Mouse (Mus musculus): ENCODE measurements around the gene Pcsk6.

Pcsk6 gene

DNA sequence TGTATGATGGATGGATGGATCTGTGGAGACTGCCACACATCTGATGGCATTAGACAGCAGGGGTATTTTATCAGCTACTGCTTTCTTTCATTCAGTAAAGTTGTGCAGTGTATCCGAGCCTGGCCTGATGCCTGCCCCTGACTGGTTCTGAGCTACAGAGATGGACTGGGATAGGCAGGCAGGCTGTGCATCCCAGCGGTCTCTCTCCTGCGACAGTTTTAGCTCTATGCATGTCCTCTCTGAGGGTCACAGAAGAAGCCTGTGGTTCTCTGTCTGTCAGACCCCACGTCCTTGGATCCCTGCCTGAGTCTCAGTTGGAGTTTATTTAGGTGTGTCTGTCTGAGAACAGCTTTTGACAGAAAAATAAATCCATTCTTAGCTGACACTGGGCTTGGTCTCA is 16.7 kb downstream of the Pcsk6 start:
- in situ Hi-C loops (cut with MboI; ENCODE audit: low pct_unique_long_range_greater_than_20kb in 1 of 2, low sequenced_read_pairs in 2 of 2, unreplicated experiment in 1 of 2): no loop called here

DNA sequence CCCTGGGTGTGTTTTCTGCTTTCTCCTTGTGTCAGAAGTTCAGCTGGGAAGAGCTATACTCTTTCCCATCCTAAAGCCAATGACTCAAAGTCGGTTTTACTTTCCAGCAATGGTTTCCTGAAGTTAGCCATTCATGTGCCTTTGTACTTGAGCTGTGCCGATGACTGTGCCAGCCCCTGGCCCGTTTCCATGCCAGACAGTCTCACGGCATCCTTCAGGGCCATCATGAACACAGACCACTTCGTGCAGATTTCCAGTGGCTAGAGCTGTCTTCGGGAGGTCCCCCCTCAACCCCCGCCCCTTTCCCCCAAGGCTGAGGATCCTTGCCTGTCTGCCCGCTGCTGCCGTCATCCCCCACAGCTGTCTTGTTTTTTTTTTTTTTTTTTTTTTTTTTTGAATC is 17.8 kb downstream of the Pcsk6 start:
- in situ Hi-C loops (cut with MboI; ENCODE audit: low pct_unique_long_range_greater_than_20kb in 1 of 2, low sequenced_read_pairs in 2 of 2, unreplicated experiment in 1 of 2): no loop called here

DNA sequence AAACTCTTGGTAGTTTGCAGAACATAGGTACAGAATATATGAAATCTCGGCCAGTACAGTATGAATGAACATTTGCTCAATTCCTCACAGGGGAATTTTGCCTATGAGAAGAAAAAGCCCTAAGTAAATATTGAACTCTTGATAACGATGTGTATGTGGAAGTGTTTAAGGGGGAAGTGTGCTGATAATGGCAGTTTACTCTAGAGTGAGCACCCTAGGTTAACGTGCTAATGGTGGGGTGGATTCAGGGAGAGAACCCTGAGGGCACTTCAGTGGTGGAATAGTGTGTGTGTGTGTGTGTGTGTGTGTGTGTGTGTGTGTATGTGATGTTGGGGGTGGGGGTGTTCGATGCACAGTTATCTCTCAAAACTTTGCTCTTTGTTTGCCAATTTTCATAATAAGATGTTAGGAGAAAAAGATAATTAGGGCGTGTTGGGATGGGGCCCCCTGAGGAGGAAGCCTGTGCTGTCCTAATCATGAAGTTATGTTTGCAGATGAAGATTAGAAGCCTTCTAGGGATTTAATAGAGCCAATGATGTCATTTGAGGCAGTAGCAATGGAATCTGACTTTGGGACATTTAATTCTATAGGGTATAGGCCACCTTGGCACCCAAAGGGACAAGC is 19.2 kb downstream of the Pcsk6 start:
- in situ Hi-C loops (cut with MboI; ENCODE audit: low pct_unique_long_range_greater_than_20kb in 1 of 2, low sequenced_read_pairs in 2 of 2, unreplicated experiment in 1 of 2): no loop called here

DNA sequence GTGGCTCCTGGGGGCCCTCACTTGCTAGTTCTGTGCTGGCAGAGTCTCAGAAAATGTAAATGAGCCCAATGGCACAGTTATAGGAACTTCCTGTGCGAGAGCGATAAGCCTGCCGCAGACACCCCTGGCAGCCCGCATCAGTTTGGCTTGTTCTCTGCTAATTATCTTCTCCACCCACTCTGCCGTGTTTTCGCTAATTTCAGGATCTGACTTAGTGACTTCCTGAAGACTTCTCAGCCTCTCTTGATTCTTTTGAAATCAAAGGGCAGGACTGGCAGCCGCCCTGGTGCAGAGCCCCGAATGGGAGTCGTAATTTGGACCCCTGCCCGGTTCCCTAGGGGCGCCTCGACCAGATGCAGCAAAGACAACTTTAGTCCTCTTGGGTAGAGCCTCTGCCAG is 19.8 kb downstream of the Pcsk6 start:
- in situ Hi-C loops (cut with MboI; ENCODE audit: low pct_unique_long_range_greater_than_20kb in 1 of 2, low sequenced_read_pairs in 2 of 2, unreplicated experiment in 1 of 2): no loop called here

DNA sequence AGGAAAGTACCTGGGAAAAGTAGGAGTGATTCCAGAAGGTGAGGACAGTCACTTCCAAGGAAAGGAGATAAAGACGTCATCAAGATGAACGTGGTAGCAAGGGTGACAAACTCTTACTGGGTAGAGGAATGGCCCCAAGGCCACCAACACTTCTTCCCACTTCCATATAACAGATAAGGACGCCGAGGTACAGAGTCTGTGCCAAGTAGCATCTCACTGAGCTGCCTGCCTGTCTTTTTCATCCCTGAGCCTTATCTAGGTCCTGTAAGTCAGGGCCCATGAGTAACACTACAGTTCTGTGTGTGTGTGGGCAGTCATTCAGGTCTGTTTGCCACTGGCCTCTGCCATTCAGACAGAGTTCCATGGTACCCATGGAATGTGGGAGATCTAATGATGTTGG is 23.4 kb downstream of the Pcsk6 start:
- in situ Hi-C loops (cut with MboI; ENCODE audit: low pct_unique_long_range_greater_than_20kb in 1 of 2, low sequenced_read_pairs in 2 of 2, unreplicated experiment in 1 of 2): no loop called here

DNA sequence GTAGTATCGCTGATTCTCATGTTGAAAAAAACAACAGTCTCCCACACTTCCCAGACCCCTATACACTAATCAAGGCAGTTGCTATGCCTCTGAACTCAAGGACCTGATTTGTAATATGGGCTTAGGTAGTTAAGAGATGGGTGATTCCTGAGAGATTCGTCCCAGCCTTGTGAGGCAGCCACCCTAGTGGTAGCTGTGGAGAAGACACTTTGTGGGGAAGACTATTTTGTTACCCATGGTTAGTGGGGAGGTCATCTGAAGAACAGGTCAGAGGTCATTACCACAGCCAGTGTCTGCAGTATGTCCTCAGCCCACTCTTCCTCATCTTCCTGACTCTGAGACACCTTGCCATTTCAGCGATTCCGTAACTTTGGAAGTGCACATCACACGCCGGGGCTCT is 24.3 kb downstream of the Pcsk6 start:
- in situ Hi-C loops (cut with MboI; ENCODE audit: low pct_unique_long_range_greater_than_20kb in 1 of 2, low sequenced_read_pairs in 2 of 2, unreplicated experiment in 1 of 2): no loop called here

DNA sequence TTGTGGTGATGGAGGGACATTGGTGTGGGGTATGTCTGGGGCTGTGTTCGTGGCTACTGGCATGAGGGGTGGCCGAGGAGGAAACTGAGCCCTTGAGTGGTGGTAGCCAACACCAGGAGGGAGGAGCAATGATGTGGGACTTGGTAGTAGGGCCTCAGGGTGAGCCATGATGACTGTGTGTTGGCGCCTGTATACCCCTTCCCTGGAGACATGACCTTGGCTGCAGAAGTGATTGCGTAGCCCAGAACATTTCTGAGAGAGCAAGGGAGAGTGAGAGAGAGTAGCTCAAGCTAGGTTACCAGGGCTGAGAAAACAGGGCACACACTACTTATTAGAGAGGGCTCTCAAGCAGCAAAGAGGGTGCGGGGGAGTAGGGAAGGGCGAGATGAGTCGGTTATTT is 30.3 kb downstream of the Pcsk6 start:
- in situ Hi-C loops (cut with MboI; ENCODE audit: low pct_unique_long_range_greater_than_20kb in 1 of 2, low sequenced_read_pairs in 2 of 2, unreplicated experiment in 1 of 2): no loop called here

DNA sequence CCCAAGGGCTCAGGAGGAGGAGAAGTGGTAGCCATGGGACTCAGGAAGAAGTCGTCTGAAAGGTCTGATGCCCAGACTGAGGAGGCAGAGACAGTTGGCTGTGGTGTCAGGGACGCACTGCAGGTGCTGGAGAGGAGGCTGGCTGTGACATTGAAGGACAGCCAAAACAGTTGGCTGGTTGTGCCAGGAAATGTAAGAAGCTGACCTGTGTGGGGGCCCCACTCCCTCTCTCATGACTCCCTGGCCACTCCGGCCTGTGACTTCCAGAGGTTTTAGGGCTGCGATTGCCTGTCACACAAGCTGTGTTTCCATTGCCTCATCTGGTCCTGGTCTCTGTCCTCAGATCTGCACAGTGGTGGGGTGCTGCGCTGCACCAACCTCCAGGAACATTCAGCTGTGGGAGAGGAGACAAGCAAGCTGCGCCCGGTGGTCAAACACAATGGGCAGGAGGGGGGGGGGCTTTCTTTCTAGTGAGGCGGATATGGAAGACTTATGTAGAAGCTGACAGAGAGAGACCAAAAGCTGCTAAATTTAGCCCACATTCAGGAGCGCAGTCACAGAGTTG is 30.8 kb downstream of the Pcsk6 start:
- in situ Hi-C loops (cut with MboI; ENCODE audit: low pct_unique_long_range_greater_than_20kb in 1 of 2, low sequenced_read_pairs in 2 of 2, unreplicated experiment in 1 of 2): no loop called here

DNA sequence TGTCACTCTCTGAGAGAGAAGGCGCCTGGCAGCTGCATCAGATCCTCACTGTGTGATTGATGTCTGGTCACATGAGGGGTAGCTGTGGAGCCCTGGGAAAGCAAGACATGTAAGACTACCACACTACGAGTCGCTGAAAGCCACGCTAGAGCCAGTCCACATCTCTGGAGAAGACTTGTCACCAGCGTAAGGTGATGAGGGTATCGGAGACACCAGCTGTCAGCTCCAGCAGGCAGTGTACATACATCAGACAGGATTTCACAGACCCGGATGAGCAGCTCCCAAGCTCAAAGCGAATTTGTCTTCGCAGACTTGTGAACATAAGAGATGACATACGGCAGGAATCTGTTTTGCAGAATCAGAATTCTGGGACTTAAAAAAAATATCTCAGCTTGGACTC is 32.0 kb downstream of the Pcsk6 start:
- in situ Hi-C loops (cut with MboI; ENCODE audit: low pct_unique_long_range_greater_than_20kb in 1 of 2, low sequenced_read_pairs in 2 of 2, unreplicated experiment in 1 of 2): no loop called here

DNA sequence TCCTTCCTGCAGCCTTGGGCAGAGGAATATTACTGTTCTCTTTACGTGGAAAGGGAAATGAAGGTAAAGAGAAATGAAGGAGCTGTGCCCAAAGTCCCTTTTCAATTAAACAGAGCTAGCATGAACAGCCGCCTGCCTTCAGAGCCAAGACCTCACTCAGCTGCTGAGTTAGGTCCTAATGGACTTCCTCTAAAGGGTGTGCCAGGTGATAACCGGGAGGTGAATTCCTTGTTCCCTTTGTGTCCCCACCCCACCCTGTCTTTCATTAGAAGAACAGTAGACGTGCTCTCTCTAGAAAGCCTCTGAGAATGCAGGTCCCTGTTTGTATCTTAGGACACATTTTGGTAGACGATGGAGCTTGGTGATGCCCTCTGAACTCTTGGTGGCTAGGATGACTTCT is 33.7 kb downstream of the Pcsk6 start:
- in situ Hi-C loops (cut with MboI; ENCODE audit: low pct_unique_long_range_greater_than_20kb in 1 of 2, low sequenced_read_pairs in 2 of 2, unreplicated experiment in 1 of 2): no loop called here

DNA sequence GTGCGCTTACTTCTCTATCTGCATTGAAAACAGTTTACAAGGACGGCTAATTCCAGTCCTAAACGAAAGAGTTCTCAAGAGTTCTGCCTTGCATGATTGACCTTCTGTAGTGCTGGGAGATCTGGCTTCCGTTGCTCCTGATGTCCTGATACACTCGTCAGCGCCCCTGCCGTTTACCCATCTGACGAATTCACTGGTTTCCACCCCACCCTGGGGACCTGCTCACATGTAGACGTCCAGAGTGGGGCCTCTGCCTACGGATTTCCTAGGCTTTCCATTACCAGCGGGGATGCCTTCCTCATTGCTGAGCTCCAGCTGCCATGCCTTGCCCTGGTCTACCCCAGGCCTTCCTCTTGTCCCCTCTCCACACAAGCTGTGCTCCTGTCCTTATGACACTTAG is 39.7 kb downstream of the Pcsk6 start:
- in situ Hi-C loops (cut with MboI; ENCODE audit: low pct_unique_long_range_greater_than_20kb in 1 of 2, low sequenced_read_pairs in 2 of 2, unreplicated experiment in 1 of 2): no loop called here

DNA sequence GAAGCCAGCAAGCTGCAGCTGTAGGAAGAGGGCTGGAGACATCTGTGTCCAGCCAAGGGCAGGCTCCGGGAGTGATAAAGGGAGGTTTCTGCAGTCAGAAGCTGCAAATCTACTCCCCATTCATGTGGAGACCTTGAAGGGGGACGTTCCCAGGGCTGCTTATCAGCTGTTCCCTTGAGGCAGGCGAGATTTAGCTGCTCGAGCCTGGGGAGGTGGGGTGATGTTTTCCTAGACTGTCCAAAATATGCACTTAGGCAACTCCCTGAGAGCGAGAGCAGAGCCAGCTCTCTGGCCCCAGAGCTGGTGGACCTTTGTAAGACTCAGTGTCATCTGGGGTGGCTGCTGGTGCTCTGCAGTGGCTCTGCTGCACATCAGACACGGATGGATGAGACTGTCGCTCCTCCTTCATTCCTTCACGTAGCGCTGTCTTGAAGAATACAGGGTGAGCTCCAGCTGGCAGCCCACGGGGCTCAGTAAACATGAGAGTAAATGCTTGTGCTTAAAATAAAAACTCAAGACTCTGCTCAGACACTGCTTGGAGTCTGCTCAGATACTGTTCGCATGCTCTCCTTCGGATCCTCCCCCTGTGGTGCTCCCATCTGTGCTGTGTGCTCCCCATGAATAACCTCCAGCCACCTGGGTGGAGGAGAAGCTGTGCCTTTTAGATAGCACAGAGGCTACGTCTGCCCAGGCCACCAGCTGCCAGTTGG is 41.1 kb downstream of the Pcsk6 start:
- in situ Hi-C loops (cut with MboI; ENCODE audit: low pct_unique_long_range_greater_than_20kb in 1 of 2, low sequenced_read_pairs in 2 of 2, unreplicated experiment in 1 of 2): no loop called here

DNA sequence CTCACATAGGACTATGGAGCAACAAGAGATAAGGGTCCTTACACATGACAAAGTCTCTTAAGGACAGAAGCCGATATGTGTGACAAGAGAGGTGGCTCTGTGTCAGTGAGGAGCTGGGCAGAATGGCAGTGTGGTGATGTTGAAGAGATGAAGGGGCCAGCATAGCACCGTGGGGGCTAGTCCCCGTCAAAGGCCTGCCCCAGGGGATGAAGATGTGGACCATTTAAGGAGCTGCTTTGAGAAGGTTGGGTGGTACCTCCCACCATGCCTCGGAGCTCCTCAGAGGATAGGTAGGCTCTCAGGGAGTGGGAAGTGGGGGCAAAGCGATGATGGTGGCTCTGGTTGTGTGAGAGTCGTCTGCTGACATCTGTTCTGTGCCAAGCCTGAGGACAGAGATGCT is 41.9 kb downstream of the Pcsk6 start:
- in situ Hi-C loops (cut with MboI; ENCODE audit: low pct_unique_long_range_greater_than_20kb in 1 of 2, low sequenced_read_pairs in 2 of 2, unreplicated experiment in 1 of 2): no loop called here

DNA sequence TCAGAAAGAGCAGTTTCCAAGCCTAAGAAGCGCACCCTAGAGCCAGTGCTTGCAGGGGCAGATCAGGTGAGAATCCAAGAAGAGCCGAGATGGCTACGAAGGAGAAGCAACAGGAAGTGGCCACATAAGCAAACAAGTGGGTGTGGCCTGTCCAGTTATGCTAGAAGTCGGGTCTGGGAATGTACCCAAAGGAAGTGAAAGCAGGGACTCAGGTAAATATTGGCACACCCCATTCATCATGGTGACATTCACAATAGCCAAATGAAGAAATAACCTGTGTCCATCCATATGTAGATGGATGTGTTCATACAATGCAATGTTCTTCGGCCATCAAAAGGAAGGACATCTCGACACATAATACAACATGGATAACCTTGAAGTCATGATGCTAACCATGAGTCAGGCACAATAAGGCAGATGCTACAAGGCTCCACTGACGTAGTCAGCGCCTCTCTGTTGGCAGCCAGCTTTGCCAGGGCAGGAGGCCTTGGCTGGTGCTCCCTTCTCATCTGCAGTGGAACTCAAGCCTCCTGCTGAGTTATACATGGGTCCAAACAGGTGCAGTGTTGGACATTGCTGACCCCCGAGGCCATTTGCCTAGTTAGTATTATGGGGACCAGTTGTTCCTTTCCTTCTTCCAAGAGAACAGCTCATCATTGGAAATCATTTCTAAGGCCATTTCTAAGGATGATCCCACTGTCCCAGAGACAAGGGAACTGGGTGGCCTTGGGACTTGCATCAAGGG is 45.2 kb downstream of the Pcsk6 start:
- in situ Hi-C loops (cut with MboI; ENCODE audit: low pct_unique_long_range_greater_than_20kb in 1 of 2, low sequenced_read_pairs in 2 of 2, unreplicated experiment in 1 of 2): no loop called here

DNA sequence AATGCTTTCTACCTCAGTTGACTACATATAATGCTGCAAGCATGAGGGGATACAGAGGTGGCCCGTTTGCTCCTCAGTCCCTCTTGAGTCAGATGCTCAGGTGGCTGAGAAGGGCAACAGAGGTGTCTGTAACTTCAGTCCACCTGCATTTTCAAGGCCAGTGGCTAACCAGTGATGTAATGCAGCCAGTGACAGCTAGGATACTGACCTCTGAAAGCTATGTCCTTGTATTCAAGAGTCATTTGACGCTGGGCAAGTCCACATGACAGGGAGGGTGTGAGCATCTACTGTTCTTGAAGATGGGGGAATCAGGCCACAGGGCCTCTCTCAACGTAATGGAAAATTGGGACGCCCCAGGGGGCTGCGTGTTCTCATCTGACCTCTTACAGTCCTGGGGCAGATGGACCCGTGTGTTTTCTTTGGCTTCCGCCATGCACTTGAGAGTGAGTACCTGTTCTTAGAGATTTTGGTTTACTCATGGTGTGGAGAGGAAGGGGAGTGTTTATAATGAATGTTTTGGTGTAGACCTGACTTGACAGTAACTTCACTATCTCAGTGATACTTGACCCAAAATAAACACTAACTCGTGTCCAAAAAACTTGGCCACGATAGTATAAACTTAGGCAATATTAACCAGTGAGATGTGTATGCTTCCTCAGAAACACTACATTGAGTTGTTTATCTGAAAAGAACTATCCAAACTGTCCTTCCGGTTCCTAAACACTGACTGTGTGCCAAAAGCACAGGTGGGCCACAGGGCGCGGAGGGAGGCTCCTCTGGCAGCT is 48.0 kb downstream of the Pcsk6 start:
- in situ Hi-C loops (cut with MboI; ENCODE audit: low pct_unique_long_range_greater_than_20kb in 1 of 2, low sequenced_read_pairs in 2 of 2, unreplicated experiment in 1 of 2): no loop called here

DNA sequence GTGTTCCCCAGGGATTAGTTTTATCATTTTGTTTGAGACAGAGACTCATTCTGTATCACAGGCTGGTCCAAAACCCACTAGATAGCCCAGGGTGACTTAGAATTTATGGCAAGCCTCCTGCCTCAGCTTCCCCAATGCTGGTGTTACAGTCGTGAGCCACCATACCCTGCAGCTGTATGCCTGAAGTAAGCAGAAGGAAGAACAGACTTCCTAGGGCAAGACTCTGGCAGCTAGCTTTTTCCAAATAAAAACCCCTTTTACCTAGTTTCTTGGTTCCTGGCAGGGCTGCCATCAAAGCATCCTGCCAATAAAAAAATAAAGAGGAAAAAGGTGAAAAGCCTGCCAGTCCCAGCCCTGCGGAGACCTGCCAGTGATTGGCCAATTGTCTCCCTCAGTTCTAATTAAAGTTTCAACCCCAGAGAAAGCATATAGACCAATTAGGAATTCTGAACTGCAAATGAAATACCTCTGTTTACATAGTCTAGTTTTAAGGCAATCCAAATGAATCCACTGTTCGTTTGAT is 51.6 kb downstream of the Pcsk6 start:
- in situ Hi-C loops (cut with MboI; ENCODE audit: low pct_unique_long_range_greater_than_20kb in 1 of 2, low sequenced_read_pairs in 2 of 2, unreplicated experiment in 1 of 2): no loop called here

DNA sequence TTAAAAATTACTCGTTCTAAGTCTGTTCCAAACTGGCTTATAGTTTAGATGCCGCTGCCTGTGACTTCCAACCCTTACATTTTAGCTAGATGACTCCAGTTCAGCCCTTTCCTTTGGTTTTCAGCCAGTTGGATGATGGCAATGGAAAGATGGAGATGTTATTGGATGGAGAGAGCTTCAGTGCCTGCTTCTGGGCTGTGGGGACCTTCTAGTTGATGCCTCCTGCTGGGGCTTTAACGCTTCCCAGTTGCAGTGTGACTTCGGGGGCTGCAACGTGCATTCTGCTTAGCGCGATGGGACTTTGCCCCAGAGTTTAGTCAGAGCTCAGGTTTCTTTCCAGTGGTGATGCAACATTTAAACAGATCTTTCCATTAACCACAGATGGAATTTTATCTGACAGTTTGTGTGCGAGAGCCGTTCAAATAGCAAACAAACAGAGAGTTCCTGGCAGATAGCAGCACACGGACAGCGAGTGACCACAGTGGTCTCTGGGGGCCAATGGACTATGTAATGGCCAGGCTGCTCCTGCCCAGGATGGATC is 53.3 kb downstream of the Pcsk6 start:
- in situ Hi-C loops (cut with MboI; ENCODE audit: low pct_unique_long_range_greater_than_20kb in 1 of 2, low sequenced_read_pairs in 2 of 2, unreplicated experiment in 1 of 2): no loop called here

DNA sequence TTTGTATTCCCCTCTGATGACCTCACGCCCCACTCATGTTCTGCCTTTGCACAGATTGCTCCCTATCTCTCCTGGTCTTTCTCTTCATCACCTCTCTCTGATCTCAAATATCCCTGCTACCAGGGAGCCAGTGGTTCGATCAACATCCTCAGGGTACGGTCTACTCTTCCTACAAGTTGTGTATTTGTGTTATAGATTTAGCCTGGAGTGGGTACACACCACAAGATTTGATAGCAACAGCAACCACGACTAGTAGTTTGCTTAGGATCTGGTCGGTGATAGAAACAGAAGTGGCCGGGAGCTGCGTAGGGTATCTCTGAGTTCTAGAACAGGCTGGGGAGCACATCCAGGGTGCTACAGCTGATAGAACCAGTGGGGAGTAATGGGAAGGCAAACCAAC is 54.3 kb downstream of the Pcsk6 start:
- in situ Hi-C loops (cut with MboI; ENCODE audit: low pct_unique_long_range_greater_than_20kb in 1 of 2, low sequenced_read_pairs in 2 of 2, unreplicated experiment in 1 of 2): no loop called here
